Mouse (Mus musculus) spleen, adult 2 months (tissue): ENCODE measurements around the gene Tmem37. TPM values are rescaled to one million over a fixed set of nuclear protein-coding genes. Genes with fewer than 3 reads are reported as not detected.

ENCODE experiments used
- DNase-seq, 2 experiments: peaks; one replicate each; pipeline versions ENCODE4 v3.0.0 to v3.0.0-alpha.2; 2012 to 2021; ENCODE audit warnings: low spot score in 2 of 2, low read depth in 1 of 2
- H3K27ac ChIP-seq: fragments of 200-500 bp; 2 replicates; pipeline ENCODE4 v1.5.1; 2012; ENCODE audit warnings: low read length, inconsistent platforms; ENCODE audit not compliant: insufficient read depth
- H3K27me3 ChIP-seq: fragments of 200-500 bp; 2 replicates; pipeline ENCODE4 v1.6.1; 2012; ENCODE audit warnings: mild to moderate bottlenecking, moderate library complexity, low read length, inconsistent platforms; ENCODE audit not compliant: control insufficient read depth, insufficient read depth
- H3K36me3 ChIP-seq: fragments of 200-500 bp; 2 replicates; pipeline ENCODE4 v1.6.1; 2012; ENCODE audit warnings: mild to moderate bottlenecking, low read length, inconsistent platforms; ENCODE audit not compliant: control insufficient read depth, insufficient read depth
- H3K4me1 ChIP-seq: fragments of 200-500 bp; 2 replicates; pipeline ENCODE4 v1.6.1; 2011; ENCODE audit warnings: inconsistent platforms; ENCODE audit not compliant: control insufficient read depth, insufficient read depth, insufficient read length
- H3K4me3 ChIP-seq: fragments of 200-500 bp; 2 replicates; pipeline ENCODE4 v1.5.1; 2011; ENCODE audit warnings: mild to moderate bottlenecking, inconsistent platforms; ENCODE audit not compliant: insufficient read depth, insufficient read length; ENCODE audit errors: extremely low read depth
- CTCF ChIP-seq: fragments of 200-500 bp; IDR thresholded peaks from 2 replicates; pipeline ENCODE4 v1.5.1; 2011; ENCODE audit warnings: mild to moderate bottlenecking, inconsistent platforms; ENCODE audit not compliant: insufficient read depth, insufficient read length, insufficient replicate concordance; ENCODE audit errors: extremely low read depth
- POLR2A ChIP-seq: fragments of 200-500 bp; IDR thresholded peaks from 2 replicates; pipeline ENCODE4 v1.6.1; 2011; ENCODE audit warnings: low read depth, low read length, inconsistent platforms
- WGBS: fragments of 180-500 bp; shearing (Covaris S2); methylation state at CpG from one replicate; pipeline ENCODE4 v1.1.7; 2018; 5-methylcytosine and 5-hydroxymethylcytosine counted together
- polyA plus RNA-seq: library from polyadenylated mRNA; depleted of rRNA; stranded (reverse); fragments of >200 nt; gene quantifications from 2 replicates; pipeline ENCODE4 v1.2.3, GENCODE M21; 2012

Tmem37 gene
- polyA plus RNA-seq, 1 experiment: 17.3 TPM

DNA sequence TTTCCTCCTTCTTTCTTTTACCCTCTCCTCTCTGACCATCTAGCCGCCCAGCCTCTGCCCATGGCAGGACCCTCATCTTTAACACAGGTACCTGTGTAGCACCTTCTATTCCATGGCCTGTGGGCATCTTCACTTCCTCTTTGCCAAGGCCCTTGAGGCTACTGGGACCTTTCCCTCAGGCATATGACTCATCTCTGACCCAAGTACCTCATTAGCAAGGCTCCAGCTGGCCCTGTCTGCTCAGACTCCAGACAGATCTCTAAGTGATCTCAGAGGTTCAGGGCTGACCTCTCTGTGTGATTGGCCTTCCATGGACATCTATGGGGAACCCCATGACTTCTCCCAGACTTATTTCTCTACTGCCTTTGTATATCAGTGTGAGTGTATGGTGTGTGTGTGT is 6.8 kb upstream of the Tmem37 start:
- H3K36me3 ChIP-seq: no peaks in the 10 kb centered on the region
- WGBS: 95% methylated on average over 1 of the region's 1 CpGs
- DNase-seq: no peak
- TF ChIP-seq POLR2A: no peak
- no peak overlapping the region for H3K27ac ChIP-seq
- H3K27me3 ChIP-seq: no peaks in the 10 kb centered on the region
- no peaks in the 10 kb centered on the region for H3K4me1 ChIP-seq
- H3K4me3 ChIP-seq: no peak overlapping the region

GRCm38 (mm10) chr1:120077746-120078410 is 4.0 kb upstream of the Tmem37 start:
- DNase-seq: no peak
- H3K27ac ChIP-seq: no peak overlapping the region
- peaks cover 4% of the 10 kb centered on the region; the same call in 1 of the 2 replicates for H3K27me3 ChIP-seq
- H3K36me3 ChIP-seq: no peaks in the 10 kb centered on the region
- 75% methylated on average over 9 of the region's 9 CpGs for WGBS
- no peak overlapping the region for H3K4me3 ChIP-seq
- TF ChIP-seq CTCF (no peak), POLR2A (no peak)
- H3K4me1 ChIP-seq: peaks cover 4% of the 10 kb centered on the region

- Histone ChIP-seq H3K27me3 (peaks cover 4% of the 10 kb centered on the region; the same call in 1 of the 2 replicates), H3K4me1 (peaks cover 4% of the 10 kb centered on the region), H3K36me3 (no peaks in the 10 kb centered on the region), H3K4me3 (no peak overlapping the region), H3K27ac (no peak overlapping the region)
- no peak for TF ChIP-seq POLR2A
- WGBS: 22% methylated on average over 5 of the region's 5 CpGs
- no peak for DNase-seq
These were observed 1.6 kb upstream of the Tmem37 start for GRCm38 (mm10) chr1:120075507-120075906.

DNA sequence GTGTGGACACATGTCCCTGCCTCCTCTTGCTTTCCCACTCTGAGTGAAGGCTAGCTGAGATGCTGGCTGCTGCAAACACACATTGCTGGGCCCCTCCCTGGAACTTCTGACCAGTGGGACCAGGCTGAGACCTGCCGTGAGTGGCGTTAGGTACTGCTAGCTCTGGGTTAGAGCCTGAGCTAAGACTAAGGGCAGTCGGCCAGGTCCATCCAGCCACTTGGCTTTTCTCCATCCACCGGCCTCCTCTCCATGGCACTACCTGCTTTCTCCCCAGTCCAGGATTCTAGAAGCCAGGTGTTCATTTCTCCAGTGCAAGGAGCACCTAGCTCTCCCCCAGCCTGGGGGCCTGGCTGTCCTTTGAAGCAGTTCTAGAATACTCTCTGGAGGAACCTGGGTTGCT is 1.1 kb upstream of the Tmem37 start:
- no peak overlapping the region for H3K4me3 ChIP-seq
- H3K27ac ChIP-seq: 0 out of 2 replicates have a peak overlapping the region, but pooled peaks have one; percentile 0
- 89% methylated on average over 4 of the region's 4 CpGs for WGBS
- peaks cover 4% of the 10 kb centered on the region; the same call in 1 of the 2 replicates for H3K27me3 ChIP-seq
- H3K4me1 ChIP-seq: peaks cover 4% of the 10 kb centered on the region
- TF ChIP-seq CTCF: no peak
- TF ChIP-seq POLR2A: no peak
- H3K36me3 ChIP-seq: no peaks in the 10 kb centered on the region
- DNase-seq: no peak

DNA sequence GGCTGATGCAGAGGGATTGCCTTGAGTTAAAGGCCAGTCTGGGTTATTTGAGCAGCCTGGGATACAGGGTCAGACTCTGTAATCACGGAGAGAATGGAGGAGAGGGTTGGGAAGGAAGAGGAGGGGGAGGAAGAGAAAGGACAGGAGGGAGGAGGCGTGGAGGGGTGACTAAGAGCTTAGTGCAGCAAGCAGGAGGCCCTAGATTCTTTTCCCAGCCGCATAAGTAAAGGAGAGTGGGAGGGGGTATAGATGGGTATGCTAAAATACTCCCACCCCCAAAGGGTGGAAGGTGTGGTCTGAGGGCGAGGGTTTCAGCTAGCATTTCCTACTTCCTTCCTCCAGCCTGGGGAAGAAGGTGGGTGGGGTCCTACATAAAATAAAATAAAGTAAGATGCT is 431 bp upstream of the Tmem37 start:
- no peak overlapping the region for H3K4me3 ChIP-seq
- peaks cover 4% of the 10 kb centered on the region for H3K4me1 ChIP-seq
- no peaks in the 10 kb centered on the region for H3K36me3 ChIP-seq
- WGBS: 47% methylated on average over 4 of the region's 4 CpGs
- no peak for DNase-seq
- no peak for TF ChIP-seq POLR2A
- no peak for TF ChIP-seq CTCF
- H3K27ac ChIP-seq: no peak overlapping the region
- peaks cover 4% of the 10 kb centered on the region; the same call in 1 of the 2 replicates for H3K27me3 ChIP-seq

- Histone ChIP-seq H3K36me3 (no peaks in the 10 kb centered on the region), H3K4me3 (peak overlapping the region; percentile 42; the same call in 1 of the 2 replicates), H3K27ac (no peak overlapping the region), H3K27me3 (peaks cover 4% of the 10 kb centered on the region; the same call in 1 of the 2 replicates), H3K4me1 (peaks cover 4% of the 10 kb centered on the region)
- no peak for DNase-seq
- WGBS: 10% methylated on average over 16 of the region's 16 CpGs
- TF ChIP-seq CTCF (no peak), POLR2A (no peak)
These were observed 974 bp downstream of the Tmem37 start for GRCm38 (mm10) chr1:120072900-120073299.

DNA sequence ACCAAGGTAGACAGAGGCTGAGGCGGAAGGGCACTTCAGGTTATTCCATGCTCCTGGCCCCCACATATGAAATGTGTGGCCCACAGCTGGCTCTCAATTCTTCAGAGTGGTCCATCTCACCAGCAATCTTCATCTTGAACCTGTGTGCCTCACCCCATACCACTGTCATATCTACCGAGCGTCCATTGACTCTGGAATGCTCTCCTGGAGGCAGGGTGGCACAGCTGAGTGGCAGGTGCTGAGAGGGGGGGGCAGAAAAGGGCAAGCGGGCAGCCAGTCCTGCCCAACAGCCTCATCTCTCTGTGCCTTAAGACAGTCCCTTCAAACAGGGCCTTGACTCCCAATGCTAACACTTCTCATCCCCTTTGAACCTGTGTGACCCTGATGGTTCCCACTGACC is 2.7 kb downstream of the Tmem37 start:
- H3K27ac ChIP-seq: no peak overlapping the region
- 89% methylated on average over 4 of the region's 4 CpGs for WGBS
- no peaks in the 10 kb centered on the region for H3K36me3 ChIP-seq
- TF ChIP-seq CTCF (no peak), POLR2A (no peak)
- no peak overlapping the region for H3K4me3 ChIP-seq
- DNase-seq: no peak
- H3K27me3 ChIP-seq: peaks cover 4% of the 10 kb centered on the region; the same call in 1 of the 2 replicates
- peaks cover 4% of the 10 kb centered on the region for H3K4me1 ChIP-seq
